Mouse (Mus musculus) liver, adult 2 months (tissue): ENCODE results near the gene Dnah14. TPM values are rescaled to one million over a fixed set of nuclear protein-coding genes. Genes with fewer than 3 reads are reported as not detected.

Experiments
- DNase-seq: peaks from one replicate; pipeline ENCODE4 v3.0.0-alpha.2; 2011; ENCODE audit warnings: low read depth, low spot score; ENCODE audit errors: extremely low read depth
- H3K27ac ChIP-seq: fragments of 200-500 bp; replicated peaks from 2 replicates; pipeline ENCODE4 v1.5.1; 2012; ENCODE audit warnings: low read depth, mild to moderate bottlenecking, control low read depth, inconsistent platforms, low read length; ENCODE audit not compliant: insufficient read depth
- H3K27me3 ChIP-seq: fragments of 200-500 bp; 2 replicates; pipeline ENCODE4 v1.6.1; 2012; ENCODE audit warnings: mild to moderate bottlenecking, moderate library complexity, low read length, inconsistent platforms; ENCODE audit not compliant: control insufficient read depth, insufficient read depth
- H3K36me3 ChIP-seq: fragments of 200-500 bp; 2 replicates; pipeline ENCODE4 v1.6.1; 2012; ENCODE audit warnings: low read length, inconsistent platforms; ENCODE audit not compliant: control insufficient read depth, insufficient read depth
- H3K4me1 ChIP-seq: fragments of 200-500 bp; 2 replicates; pipeline ENCODE4 v1.6.1; 2011; ENCODE audit warnings: low read length; ENCODE audit not compliant: control insufficient read depth, insufficient read depth
- H3K4me3 ChIP-seq: fragments of 200-500 bp; 2 replicates; pipeline ENCODE4 v1.5.1; 2011; ENCODE audit warnings: low read depth, mild to moderate bottlenecking, control low read depth, low read length, moderate library complexity; ENCODE audit not compliant: insufficient read depth
- H3K79me2 ChIP-seq: fragments of 200-500 bp; 2 replicates; pipeline ENCODE4 v1.6.1; 2012; ENCODE audit warnings: inconsistent platforms, mild to moderate bottlenecking, low read length, moderate library complexity; ENCODE audit not compliant: control insufficient read depth, insufficient read depth
- H3K9ac ChIP-seq: fragments of 200-500 bp; 2 replicates; pipeline ENCODE4 v1.6.1; 2012; ENCODE audit warnings: low read depth, mild to moderate bottlenecking, control low read depth, inconsistent platforms, low read length
- CTCF ChIP-seq: fragments of 200-500 bp; IDR thresholded peaks from 2 replicates; pipeline ENCODE4 v1.5.1; 2011; ENCODE audit warnings: low read depth, low read length, control low read depth
- POLR2A ChIP-seq: fragments of 200-500 bp; IDR thresholded peaks from 2 replicates; pipeline ENCODE4 v1.6.1; 2011; ENCODE audit warnings: low read length, control low read depth; ENCODE audit not compliant: insufficient read depth; ENCODE audit errors: extremely low read depth
- WGBS: fragments of 180-500 bp; shearing (Covaris S2); methylation state at CpG from one replicate; pipeline ENCODE4 v1.1.7; 2018; 5-methylcytosine and 5-hydroxymethylcytosine counted together
- polyA plus RNA-seq: library from polyadenylated mRNA; depleted of rRNA; stranded (reverse); fragments of >200 nt; gene quantifications from 2 replicates; pipeline ENCODE4 v1.2.3, GENCODE M21; 2012
- total RNA-seq: library from RNA; depleted of rRNA; stranded (reverse); fragments of >200 nt; gene quantifications from 2 replicates; pipeline ENCODE4 v1.2.3, GENCODE M21; 2014

Dnah14 gene
- total and polyA plus RNA-seq, 2 experiments = not detected

DNA sequence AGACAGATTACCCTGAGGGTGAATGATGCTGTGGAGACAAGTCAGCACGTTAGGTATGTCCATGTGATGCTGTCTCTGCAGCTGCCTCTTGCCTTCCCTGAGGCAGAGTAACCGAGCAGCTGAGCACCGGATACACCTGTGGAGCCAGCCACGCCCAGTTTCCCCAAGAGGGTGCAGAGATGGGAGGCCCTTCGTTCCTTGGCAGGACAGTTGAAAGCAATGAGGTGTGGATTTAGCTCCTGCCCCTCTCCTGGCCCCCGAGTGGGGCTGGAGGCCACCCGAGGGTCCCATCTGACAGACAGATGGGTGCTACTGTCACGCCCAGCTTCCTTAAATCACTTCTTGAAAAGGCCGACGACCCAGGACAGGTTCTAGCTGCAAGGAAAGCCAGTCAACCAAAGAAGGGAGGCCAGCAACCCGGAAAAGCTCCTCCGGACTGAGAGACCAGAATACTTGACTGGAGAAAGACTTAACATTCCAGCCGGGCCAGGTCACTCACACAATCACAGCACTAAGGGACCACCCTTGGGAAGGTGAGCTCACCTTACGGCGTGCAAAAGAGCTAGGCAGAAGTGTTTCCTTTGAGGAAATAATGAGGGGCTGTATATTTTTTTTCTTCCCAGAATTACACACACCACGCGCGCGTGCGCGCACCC, 276.9 kb downstream of the Dnah14 start:
- Histone ChIP-seq H3K4me3 (peak overlapping the region; percentile 15; the same call in 1 of the 2 replicates), H3K36me3 (no peaks in the 10 kb centered on the region), H3K4me1 (no peaks in the 10 kb centered on the region), H3K27me3 (no peaks in the 10 kb centered on the region), H3K9ac (peak overlapping the region; percentile 1; the same call in 1 of the 2 replicates), H3K27ac (no peak overlapping the region), H3K79me2 (no peaks in the 10 kb centered on the region)
- 18% methylated on average over 18 of the region's 21 CpGs for WGBS
- TF ChIP-seq CTCF = no peak
- TF ChIP-seq POLR2A = no peak
- DNase-seq = no peak

DNA sequence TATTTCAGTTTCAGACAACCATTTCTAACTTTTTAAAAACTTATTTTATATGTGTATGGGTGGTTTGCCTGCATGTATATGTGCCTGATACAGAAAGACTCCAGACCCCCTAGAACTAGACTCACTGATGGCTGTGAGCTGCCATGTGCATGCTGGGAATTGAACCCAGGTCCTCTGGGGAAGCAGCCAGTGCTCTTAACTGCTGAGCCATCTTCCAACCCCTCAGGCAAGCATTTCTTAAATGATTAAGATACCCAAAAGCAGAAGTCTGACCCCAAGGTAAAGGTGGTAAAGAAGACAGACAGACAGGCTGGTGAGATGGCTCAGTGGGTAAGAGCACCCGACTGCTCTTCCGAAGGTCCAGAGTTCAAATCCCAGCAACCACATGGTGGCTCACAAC, 278.5 kb downstream of the Dnah14 start:
- no peak overlapping the region for H3K4me3 ChIP-seq
- TF ChIP-seq POLR2A (no peak), CTCF (no peak)
- DNase-seq = no peak
- H3K36me3 ChIP-seq = no peaks in the 10 kb centered on the region
- WGBS = 92% methylated on average over 2 of the region's 2 CpGs
- H3K27ac ChIP-seq = no peak overlapping the region
- no peaks in the 10 kb centered on the region for H3K79me2 ChIP-seq
- no peak overlapping the region for H3K9ac ChIP-seq
- no peaks in the 10 kb centered on the region for H3K4me1 ChIP-seq
- H3K27me3 ChIP-seq = no peaks in the 10 kb centered on the region

DNA sequence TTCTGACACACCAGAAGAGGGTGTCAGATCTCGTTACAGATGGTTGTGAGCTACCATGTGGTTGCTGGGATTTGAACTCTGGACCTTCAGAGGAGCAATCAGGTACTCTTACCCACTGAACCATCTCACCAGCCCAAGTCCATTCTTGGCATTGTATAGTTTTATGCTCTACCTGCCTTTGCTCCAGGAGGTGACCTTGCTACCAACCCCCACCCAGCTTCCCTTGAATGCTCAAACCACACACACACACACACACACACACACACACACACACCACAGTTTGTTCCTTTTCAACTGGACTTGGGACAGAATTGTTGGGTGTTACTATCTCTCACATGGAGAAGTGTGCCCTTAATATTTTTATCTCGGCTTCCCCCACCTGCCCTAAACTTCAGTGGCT, 280.0 kb downstream of the Dnah14 start:
- 96% methylated on average over 2 of the region's 2 CpGs for WGBS
- Histone ChIP-seq H3K4me1 (no peaks in the 10 kb centered on the region), H3K79me2 (no peaks in the 10 kb centered on the region), H3K27me3 (no peaks in the 10 kb centered on the region), H3K36me3 (no peaks in the 10 kb centered on the region), H3K4me3 (no peak overlapping the region), H3K27ac (no peak overlapping the region), H3K9ac (no peak overlapping the region)
- TF ChIP-seq POLR2A = no peak
- TF ChIP-seq CTCF = no peak
- DNase-seq = no peak

DNA sequence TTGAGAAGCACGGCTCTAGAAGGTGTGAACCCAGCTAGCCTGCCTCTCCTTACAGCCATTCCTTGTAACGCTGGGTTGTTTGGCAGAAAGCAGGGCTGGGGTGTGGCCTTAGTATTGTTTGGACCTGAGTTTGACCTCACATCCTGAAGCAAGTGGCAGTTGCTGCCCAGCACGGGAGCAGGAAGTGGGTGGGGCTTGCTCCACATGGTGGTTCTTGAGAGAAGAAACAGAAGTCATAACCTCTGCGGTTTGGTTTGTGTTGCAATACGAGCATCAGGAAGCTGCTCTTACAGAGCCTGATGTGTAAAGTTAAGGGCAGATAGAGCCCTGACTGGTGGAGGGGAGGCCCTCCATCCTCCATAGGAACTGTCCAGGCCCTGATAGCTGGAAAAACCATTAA, 284.3 kb downstream of the Dnah14 start:
- H3K27ac ChIP-seq = peak overlapping the region; percentile 43; the same call in 1 of the 2 replicates
- TF ChIP-seq POLR2A (no peak), CTCF (no peak)
- peak; percentile 65 for DNase-seq
- WGBS = 18% methylated on average over 5 of the region's 5 CpGs
- H3K36me3 ChIP-seq = no peaks in the 10 kb centered on the region
- no peaks in the 10 kb centered on the region for H3K79me2 ChIP-seq
- no peaks in the 10 kb centered on the region for H3K4me1 ChIP-seq
- no peaks in the 10 kb centered on the region for H3K27me3 ChIP-seq
- H3K4me3 ChIP-seq = no peak overlapping the region
- H3K9ac ChIP-seq = no peak overlapping the region

DNA sequence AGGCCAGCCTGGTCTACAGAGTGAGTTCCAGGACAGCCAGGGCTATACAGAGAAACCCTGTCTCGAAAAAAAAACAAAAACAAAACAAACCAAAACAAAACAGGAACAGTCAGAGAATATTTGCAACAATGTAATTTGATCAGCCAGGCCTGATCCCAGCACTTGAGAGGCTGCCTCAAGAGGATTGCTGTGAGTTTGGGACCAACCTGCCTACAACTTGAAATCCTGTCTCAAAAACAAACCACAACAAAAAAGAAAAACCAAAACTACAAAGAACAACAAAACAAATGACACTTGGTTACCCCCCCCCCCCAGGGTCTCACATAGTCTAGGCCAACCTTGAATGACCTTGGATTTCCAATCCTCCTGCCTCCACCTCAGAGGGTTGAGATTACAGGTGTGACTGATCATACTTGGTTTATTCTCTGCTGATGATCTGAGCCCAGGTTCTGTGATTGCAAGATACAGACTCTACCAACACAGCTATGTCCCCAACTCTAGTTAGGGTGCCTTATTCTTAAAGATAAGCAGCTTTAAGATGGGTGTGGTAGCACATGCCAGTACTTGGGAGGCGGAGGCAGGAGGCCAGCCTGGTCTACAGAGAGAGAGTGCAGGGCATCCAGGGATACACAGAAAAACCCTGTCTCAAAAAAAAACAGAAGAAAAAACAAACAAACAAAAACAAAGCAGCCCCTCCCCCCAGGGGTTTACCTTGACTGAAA, 285.0 kb downstream of the Dnah14 start:
- Histone ChIP-seq H3K9ac (no peak overlapping the region), H3K79me2 (no peaks in the 10 kb centered on the region), H3K27me3 (no peaks in the 10 kb centered on the region), H3K4me1 (no peaks in the 10 kb centered on the region), H3K27ac (0 out of 2 replicates have a peak overlapping the region, but pooled peaks have one; percentile 43), H3K36me3 (no peaks in the 10 kb centered on the region), H3K4me3 (no peak overlapping the region)
- DNase-seq = no peak
- TF ChIP-seq POLR2A (no peak), CTCF (no peak)
- 75% methylated on average over 2 of the region's 2 CpGs for WGBS
